Mouse (Mus musculus) adrenal gland, postnatal 36 days (tissue): ENCODE results near the gene Rnase2b. TPM values are rescaled to one million over a fixed set of nuclear protein-coding genes. Genes with fewer than 3 reads are reported as not detected.
"Not testable (repeated sequence)": the region's sequence is repeated elsewhere in the genome, so short reads cannot be mapped to it uniquely, and the experiment has no call there.

Source experiments
- DNase-seq, 2 experiments: peaks; one replicate each; pipeline ENCODE4 v3.0.0; 2021; ENCODE audit warnings: mixed read lengths in 1 of 2
- total RNA-seq, 2 experiments: library from RNA; stranded (reverse); gene quantifications; 2 replicates each; pipeline ENCODE4 v1.2.3; 2021

Rnase2b gene
- total RNA-seq, 2 experiments from 2014 or later: not detected

- no peak for DNase-seq
Measured at GRCm38 (mm10) chr14:51152249-51152870, 9.7 kb upstream of the Rnase2b start.

GRCm38 (mm10) chr14:51156056-51156735 is 5.9 kb upstream of the Rnase2b start:
- DNase-seq: no peak

- DNase-seq: no peak
Measured at GRCm38 (mm10) chr14:51156736-51157068, 5.4 kb upstream of the Rnase2b start.

GRCm38 (mm10) chr14:51157072-51157471 is 5.0 kb upstream of the Rnase2b start:
- no peak for DNase-seq

GRCm38 (mm10) chr14:51163323-51163722 is 1.3 kb downstream of the Rnase2b start:
- not testable (repeated sequence) for DNase-seq

GRCm38 (mm10) chr14:51165435-51165834 is 3.4 kb downstream of the Rnase2b start:
- DNase-seq: no peak

GRCm38 (mm10) chr14:51166068-51166467 is 4.0 kb downstream of the Rnase2b start:
- no peak for DNase-seq

- peak; percentile 43 for DNase-seq
Measured at GRCm38 (mm10) chr14:51172095-51172865, 10.2 kb downstream of the Rnase2b start.

GRCm38 (mm10) chr14:51172947-51173346 is 10.9 kb downstream of the Rnase2b start:
- DNase-seq: not testable (repeated sequence)

- no peak for DNase-seq
Measured at GRCm38 (mm10) chr14:51173843-51174242, 11.8 kb downstream of the Rnase2b start.

GRCm38 (mm10) chr14:51181051-51181450 is 19.0 kb downstream of the Rnase2b start:
- DNase-seq: not testable (repeated sequence)

- DNase-seq: peak; percentile 4 to 21
Measured at GRCm38 (mm10) chr14:51195681-51196080, 33.6 kb downstream of the Rnase2b start.

GRCm38 (mm10) chr14:51199098-51200023 is 37.3 kb downstream of the Rnase2b start, which contains the start of gene Ang2:
Ang2 (minus strand) TSS chr14:51199148.
- no peak for DNase-seq

GRCm38 (mm10) chr14:51200054-51200453 is 38.0 kb downstream of the Rnase2b start:
- DNase-seq: no peak

- no peak for DNase-seq
Measured at GRCm38 (mm10) chr14:51200466-51200865, 38.4 kb downstream of the Rnase2b start.

GRCm38 (mm10) chr14:51203115-51203514 is 41.1 kb downstream of the Rnase2b start, which contains the start of gene Ear14:
Ear14 (plus strand) TSS chr14:51203391.
- no peak for DNase-seq

Other genes with a start within 250 kb of the Rnase2b start
- 10 to 100 TPM; 42.9 to 57.8 TPM for gene Osgep, start 237.4 kb upstream of the Rnase2b start, total RNA-seq
- gene Apex1, start 237.3 kb upstream of the Rnase2b start, total RNA-seq: 10 to 100 TPM; 61.0 to 89.4 TPM
- gene Pip4p1, start 231.4 kb upstream of the Rnase2b start, total RNA-seq: 10 to 100 TPM; 58.5 to 65.6 TPM
- gene Pnp, start 231.2 kb upstream of the Rnase2b start, total RNA-seq: 10 to 100 TPM; 43.1 to 45.2 TPM
- 10 to 100 TPM; 37.6 to 46.1 TPM for gene Gm49342, start 217.7 kb upstream of the Rnase2b start, total RNA-seq
- gene Pnp2, start 206.3 kb upstream of the Rnase2b start, total RNA-seq: 1 to 10 TPM; 2.1 to 2.9 TPM
- under 1 TPM; 0.23 to 0.26 TPM for gene Rnase10, start 154.5 kb upstream of the Rnase2b start, total RNA-seq
- gene Rnase9, start 120.4 kb upstream of the Rnase2b start, total RNA-seq: not detected
- gene Rnase11, start 112.1 kb upstream of the Rnase2b start, total RNA-seq: not detected
- gene Rnase12, start 104.6 kb upstream of the Rnase2b start, total RNA-seq: not detected
- gene Olfr750, start 87.8 kb upstream of the Rnase2b start, total RNA-seq: not detected
- gene Rnase4, start 71.2 kb upstream of the Rnase2b start, total RNA-seq: 10 to 100 TPM; 40.6 to 52.3 TPM
- 1 to 10 TPM; 5.5 to 5.8 TPM for gene Ang, start 71.1 kb upstream of the Rnase2b start, total RNA-seq
- gene Eddm3b, start 47.8 kb upstream of the Rnase2b start, total RNA-seq: not detected
- gene Rnase6, start 38.4 kb upstream of the Rnase2b start, total RNA-seq: 1 to 10 TPM in 1 of 2 experiments, under 1 TPM in 1; 0.46 to 1.4 TPM
- not detected for gene Rnase1, start 15.5 kb upstream of the Rnase2b start, total RNA-seq
- not detected for gene Ang2, start 36.9 kb downstream of the Rnase2b start, total RNA-seq
- not detected for gene Ear14, start 41.1 kb downstream of the Rnase2b start, total RNA-seq
- gene Rnase2a, start 93.9 kb downstream of the Rnase2b start, total RNA-seq: 10 to 100 TPM in 1 of 2 experiments, 1 to 10 TPM in 1; 4.7 to 13.6 TPM
- not detected for gene Gm7247, start 199.5 kb downstream of the Rnase2b start, total RNA-seq
- not detected for gene Vmn2r88, start 248.6 kb downstream of the Rnase2b start, total RNA-seq